Mouse (Mus musculus): ENCODE results near the gene Ngrn. TPM values are rescaled to one million over a fixed set of nuclear protein-coding genes. Genes with fewer than 3 reads are reported as not detected.

The Ngrn gene
- polyA plus RNA-seq (2016; fragmentation: Nextera tagmentation; extraction: Ambion mirVana), result 40.4 and 47.4 TPM in 2 replicates

- H3K27ac ChIP-seq, result peak within 1 kb of the TSS; percentile 90
- peaks cover 17% of the 10 kb centered on the region for H3K4me1 ChIP-seq (replicated peaks)
- peak; percentile 89 for DNase-seq (ENCODE audit: low spot score)
- H3K9me3 ChIP-seq, result no peaks in the 10 kb centered on the region
- peaks cover 33% of the 10 kb centered on the region for H3K27me3 ChIP-seq (ENCODE audit: insufficient read depth, poor library complexity, severe bottlenecking)
- peaks cover 29% of the 10 kb centered on the region for H3K36me3 ChIP-seq
- H3K4me3 ChIP-seq, result peak within 1 kb of the TSS; percentile 80
- WGBS, result 25% methylated on average over 40 of the region's 40 CpGs
Measured at GRCm38 (mm10) chr7:80260625-80261371, at the start of gene Ngrn. Gene Ngrn, plus strand, starts transcription at chr7:80261215.

DNA sequence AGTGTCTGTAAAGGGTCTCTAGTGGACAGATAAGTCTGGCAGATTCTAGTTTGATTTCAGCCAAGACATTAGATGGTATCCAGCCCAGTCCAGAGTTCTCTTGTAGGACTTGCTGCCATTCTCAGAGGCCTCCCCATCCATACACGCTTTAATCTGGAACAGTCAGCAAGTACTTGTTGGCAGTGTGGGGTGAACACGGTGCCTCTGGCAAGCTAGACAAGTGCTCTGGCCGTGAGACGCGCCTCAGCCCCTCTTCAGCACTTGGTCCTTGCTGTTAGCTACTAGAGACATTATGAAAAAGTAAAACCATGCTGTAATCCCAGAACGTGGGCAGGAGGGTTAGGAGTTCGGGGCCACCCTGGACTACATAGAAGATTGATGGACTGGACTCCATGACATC, 47.4 kb upstream of the Ngrn start:
- 95% methylated on average over 7 of the region's 7 CpGs for WGBS
- Histone ChIP-seq H3K27me3 (ENCODE audit: insufficient read depth, poor library complexity, severe bottlenecking) (no peaks in the 10 kb centered on the region), H3K4me1 (replicated peaks) (peaks cover 37% of the 10 kb centered on the region; the same call in 1 of the 2 replicates), H3K4me3 (no peak overlapping the region), H3K27ac (no peak overlapping the region), H3K9me3 (no peaks in the 10 kb centered on the region), H3K36me3 (peaks cover 59% of the 10 kb centered on the region)
- DNase-seq (ENCODE audit: low spot score), result no peak

DNA sequence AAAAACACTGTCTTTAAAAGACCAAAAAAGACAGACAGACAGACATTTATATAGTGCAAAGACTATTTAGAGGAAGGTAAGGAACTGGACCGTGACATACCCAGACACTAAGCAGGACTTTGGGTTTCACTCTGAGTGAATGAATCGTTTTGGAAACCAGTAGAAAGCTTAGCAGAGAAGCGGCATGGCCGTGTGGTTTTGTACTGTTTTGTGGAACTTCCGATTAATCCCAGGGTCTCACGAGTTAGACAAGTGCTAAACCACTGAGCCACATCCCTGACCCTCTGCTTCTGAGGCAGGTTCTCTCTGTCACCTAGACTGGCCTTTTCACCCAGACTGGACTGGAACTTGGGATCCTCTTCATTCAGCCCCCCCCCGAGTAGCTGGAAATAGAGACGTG, 46.6 kb upstream of the Ngrn start:
- WGBS, result 85% methylated on average over 8 of the region's 8 CpGs
- no peak overlapping the region for H3K4me3 ChIP-seq
- H3K27ac ChIP-seq, result peak overlapping the region; percentile 88
- H3K27me3 ChIP-seq (ENCODE audit: insufficient read depth, poor library complexity, severe bottlenecking), result no peaks in the 10 kb centered on the region
- peaks cover 67% of the 10 kb centered on the region for H3K36me3 ChIP-seq
- DNase-seq (ENCODE audit: low spot score), result no peak
- H3K9me3 ChIP-seq, result no peaks in the 10 kb centered on the region
- H3K4me1 ChIP-seq (replicated peaks), result peaks cover 29% of the 10 kb centered on the region; the same call in 1 of the 2 replicates

- no peak overlapping the region for H3K4me3 ChIP-seq
- H3K4me1 ChIP-seq (replicated peaks), result peaks cover 22% of the 10 kb centered on the region; the same call in 1 of the 2 replicates
- H3K36me3 ChIP-seq, result peaks cover 77% of the 10 kb centered on the region
- no peaks in the 10 kb centered on the region for H3K27me3 ChIP-seq (ENCODE audit: insufficient read depth, poor library complexity, severe bottlenecking)
- H3K27ac ChIP-seq, result peak overlapping the region; percentile 88
- WGBS, result 28% methylated on average over 4 of the region's 4 CpGs
- no peaks in the 10 kb centered on the region for H3K9me3 ChIP-seq
- DNase-seq (ENCODE audit: low spot score), result peak; percentile 77
Measured at GRCm38 (mm10) chr7:80215398-80215797, 45.6 kb upstream of the Ngrn start.

GRCm38 (mm10) chr7:80216566-80216965, 44.4 kb upstream of the Ngrn start:
- Histone ChIP-seq H3K36me3 (peaks cover 87% of the 10 kb centered on the region), H3K27ac (peak overlapping the region; percentile 54; the same call in 1 of the 2 replicates)
- 74% methylated on average over 8 of the region's 8 CpGs for WGBS

DNA sequence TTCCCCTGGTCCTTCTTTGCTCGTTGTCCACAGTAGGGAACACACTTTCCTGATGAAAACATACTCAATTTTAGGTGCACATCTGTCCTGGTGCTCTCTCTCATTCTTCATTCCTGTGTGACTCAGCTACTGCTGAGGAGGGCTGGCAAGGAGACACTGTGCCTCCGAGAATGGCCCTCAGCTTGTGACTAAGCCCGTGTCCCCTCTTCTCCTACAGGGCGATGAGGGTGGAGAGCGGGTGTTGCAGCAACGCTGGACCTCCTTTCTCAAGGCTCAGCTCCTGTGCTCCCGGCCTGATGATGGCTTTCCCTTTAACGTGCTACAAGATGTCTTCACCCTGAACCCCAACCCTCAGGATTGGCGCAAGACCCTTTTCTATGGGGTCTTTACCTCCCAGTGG, 42.3 kb upstream of the Ngrn start:
- Histone ChIP-seq H3K27ac (no peak overlapping the region), H3K27me3 (ENCODE audit: insufficient read depth, poor library complexity, severe bottlenecking) (no peaks in the 10 kb centered on the region), H3K4me1 (replicated peaks) (peaks cover 22% of the 10 kb centered on the region; the same call in 1 of the 2 replicates), H3K36me3 (peaks cover 89% of the 10 kb centered on the region), H3K9me3 (no peaks in the 10 kb centered on the region), H3K4me3 (no peak overlapping the region)
- WGBS, result 92% methylated on average over 9 of the region's 9 CpGs
- DNase-seq (ENCODE audit: low spot score), result no peak

More at GRCm38 (mm10) chr7:80216566-80216965, 44.4 kb upstream of the Ngrn start:
- Histone ChIP-seq H3K9me3 (no peaks in the 10 kb centered on the region), H3K4me1 (replicated peaks) (peaks cover 22% of the 10 kb centered on the region; the same call in 1 of the 2 replicates), H3K27me3 (ENCODE audit: insufficient read depth, poor library complexity, severe bottlenecking) (no peaks in the 10 kb centered on the region), H3K4me3 (no peak overlapping the region)
- no peak for DNase-seq (ENCODE audit: low spot score)

GRCm38 (mm10) chr7:80220237-80220797, 40.7 kb upstream of the Ngrn start:
- 97% methylated on average over 9 of the region's 9 CpGs for WGBS
- H3K36me3 ChIP-seq, result peaks cover 94% of the 10 kb centered on the region

DNA sequence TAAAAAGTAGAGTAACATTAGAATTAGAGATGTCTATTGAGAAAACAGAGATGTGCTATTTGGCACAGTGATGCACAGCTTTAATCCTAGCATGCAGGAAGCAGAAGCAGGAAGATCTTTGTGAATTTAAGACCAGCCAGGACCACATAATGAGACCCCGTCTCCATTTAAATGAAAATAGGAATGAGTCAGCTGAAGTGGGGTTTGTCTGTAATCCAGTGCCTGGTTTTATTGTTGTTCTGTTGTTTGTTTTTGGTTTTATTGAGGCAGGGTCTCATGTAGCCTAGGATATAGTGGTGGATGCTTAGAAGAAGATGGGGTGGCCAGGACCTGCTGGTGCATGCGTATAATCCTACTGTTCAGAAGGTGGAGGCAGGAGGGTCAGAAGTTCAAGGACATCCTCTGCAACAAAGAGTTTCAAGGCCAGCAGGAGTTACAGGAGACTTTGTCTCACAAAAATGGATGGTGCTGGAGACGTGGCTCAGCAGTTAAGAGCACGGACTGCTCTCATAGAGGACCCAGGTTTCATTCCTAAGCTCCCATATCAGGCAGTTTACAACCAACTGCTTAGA, 39.8 kb upstream of the Ngrn start:
- Histone ChIP-seq H3K36me3 (peaks cover 94% of the 10 kb centered on the region), H3K27ac (no peak overlapping the region), H3K4me3 (no peak overlapping the region), H3K27me3 (ENCODE audit: insufficient read depth, poor library complexity, severe bottlenecking) (no peaks in the 10 kb centered on the region), H3K4me1 (replicated peaks) (peaks cover 5% of the 10 kb centered on the region; the same call in 1 of the 2 replicates), H3K9me3 (no peaks in the 10 kb centered on the region)
- no peak for DNase-seq (ENCODE audit: low spot score)
- 93% methylated on average over 4 of the region's 4 CpGs for WGBS

More at GRCm38 (mm10) chr7:80220237-80220797, 40.7 kb upstream of the Ngrn start:
- Histone ChIP-seq H3K27ac (no peak overlapping the region), H3K4me1 (replicated peaks) (peaks cover 14% of the 10 kb centered on the region; the same call in 1 of the 2 replicates), H3K27me3 (ENCODE audit: insufficient read depth, poor library complexity, severe bottlenecking) (no peaks in the 10 kb centered on the region), H3K9me3 (no peaks in the 10 kb centered on the region), H3K4me3 (no peak overlapping the region)
- DNase-seq (ENCODE audit: low spot score), result no peak

GRCm38 (mm10) chr7:80227065-80227464, 34.0 kb upstream of the Ngrn start:
- Histone ChIP-seq H3K36me3 (peaks cover 61% of the 10 kb centered on the region), H3K4me1 (replicated peaks) (peaks cover 23% of the 10 kb centered on the region), H3K27ac (no peak overlapping the region), H3K9me3 (no peaks in the 10 kb centered on the region), H3K4me3 (no peak overlapping the region), H3K27me3 (ENCODE audit: insufficient read depth, poor library complexity, severe bottlenecking) (peaks cover 10% of the 10 kb centered on the region; the same call in 1 of the 2 replicates)
- WGBS, result 94% methylated on average over 4 of the region's 4 CpGs
- DNase-seq (ENCODE audit: low spot score), result no peak

DNA sequence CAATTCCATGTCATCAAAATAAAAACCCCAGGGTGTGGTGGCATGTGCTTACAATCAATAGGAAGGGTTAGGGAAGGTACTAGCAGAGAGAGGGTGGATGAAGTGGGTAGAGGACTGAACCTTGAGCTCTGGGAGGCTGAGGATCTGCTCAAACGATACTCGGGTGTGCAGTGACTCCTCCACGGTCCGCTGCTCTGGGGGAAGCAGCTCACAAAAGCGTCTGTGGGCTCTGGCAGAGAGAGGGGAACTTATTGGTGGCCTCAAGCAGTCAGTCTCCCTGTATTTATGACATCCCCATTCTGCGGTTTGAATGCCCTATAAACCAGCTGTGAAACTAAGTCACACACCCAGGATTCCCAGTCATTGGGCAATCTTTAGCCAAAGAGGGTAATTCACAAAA, 30.8 kb upstream of the Ngrn start:
- Histone ChIP-seq H3K27me3 (ENCODE audit: insufficient read depth, poor library complexity, severe bottlenecking) (peaks cover 10% of the 10 kb centered on the region; the same call in 1 of the 2 replicates), H3K4me1 (replicated peaks) (peaks cover 46% of the 10 kb centered on the region), H3K9me3 (no peaks in the 10 kb centered on the region), H3K36me3 (peaks cover 34% of the 10 kb centered on the region), H3K4me3 (no peak overlapping the region), H3K27ac (no peak overlapping the region)
- no peak for DNase-seq (ENCODE audit: low spot score)
- 57% methylated on average over 6 of the region's 6 CpGs for WGBS

GRCm38 (mm10) chr7:80231971-80232488, 29.0 kb upstream of the Ngrn start:
- no peak for DNase-seq (ENCODE audit: low spot score)
- WGBS, result under 1% methylated on average over 29 of the region's 29 CpGs
- Histone ChIP-seq H3K4me3 (peak overlapping the region; percentile 80), H3K4me1 (replicated peaks) (peaks cover 47% of the 10 kb centered on the region), H3K27me3 (ENCODE audit: insufficient read depth, poor library complexity, severe bottlenecking) (peaks cover 10% of the 10 kb centered on the region; the same call in 1 of the 2 replicates), H3K27ac (peak overlapping the region; percentile 84), H3K9me3 (no peaks in the 10 kb centered on the region), H3K36me3 (peaks cover 15% of the 10 kb centered on the region)

DNA sequence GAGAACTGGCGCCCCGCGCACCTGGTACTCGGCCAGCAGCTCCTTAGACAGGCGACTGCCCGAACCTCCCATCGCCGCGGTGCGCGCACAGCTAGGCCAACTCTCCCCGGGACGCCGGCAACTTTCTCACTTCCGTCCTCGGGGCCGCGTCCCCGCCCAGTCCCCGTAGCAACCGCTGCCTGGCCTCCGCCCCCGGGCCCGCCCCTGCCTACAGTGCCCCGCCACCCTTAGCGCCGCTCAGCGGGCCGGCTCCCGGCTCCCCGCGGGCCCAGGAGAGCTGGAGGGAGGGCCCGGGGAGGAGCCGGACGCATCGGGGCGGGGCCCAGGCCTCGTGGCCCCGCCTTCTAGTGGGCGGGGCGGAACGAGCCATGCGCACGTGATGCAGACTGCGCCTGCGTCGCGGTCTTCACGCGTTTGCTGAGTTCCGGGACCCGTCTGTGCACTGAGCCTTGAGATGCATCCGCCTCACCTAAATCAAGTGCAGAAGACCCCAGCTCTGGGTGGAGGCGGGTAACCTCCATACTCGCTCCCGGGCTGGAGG, 28.5 kb upstream of the Ngrn start, which contains the start of the genes Cib1 and Gdpgp1:
TSS of gene Cib1 (minus strand) at position 325 of the 541 bp plus-strand sequence.
TSS of gene Gdpgp1 (plus strand) at position 377 of the 541 bp plus-strand sequence.
- no peaks in the 10 kb centered on the region for H3K9me3 ChIP-seq
- peak within 1 kb of the TSS; percentile 80 for H3K4me3 ChIP-seq
- peak within 1 kb of the TSS; percentile 84 for H3K27ac ChIP-seq
- peak; percentile 96 for DNase-seq (ENCODE audit: low spot score)
- H3K4me1 ChIP-seq (replicated peaks), result peaks cover 47% of the 10 kb centered on the region
- peaks cover 14% of the 10 kb centered on the region for H3K36me3 ChIP-seq
- H3K27me3 ChIP-seq (ENCODE audit: insufficient read depth, poor library complexity, severe bottlenecking), result peaks cover 10% of the 10 kb centered on the region; the same call in 1 of the 2 replicates
- WGBS, result under 1% methylated on average over 56 of the region's 56 CpGs

All from hindbrain, embryonic 10.5 days (tissue).